Mouse (Mus musculus): ENCODE results near the gene Tspan33.
A peak's percentile ranks its signal among the peaks of the same experiment; 100 is the strongest.

The Tspan33 gene

DNA sequence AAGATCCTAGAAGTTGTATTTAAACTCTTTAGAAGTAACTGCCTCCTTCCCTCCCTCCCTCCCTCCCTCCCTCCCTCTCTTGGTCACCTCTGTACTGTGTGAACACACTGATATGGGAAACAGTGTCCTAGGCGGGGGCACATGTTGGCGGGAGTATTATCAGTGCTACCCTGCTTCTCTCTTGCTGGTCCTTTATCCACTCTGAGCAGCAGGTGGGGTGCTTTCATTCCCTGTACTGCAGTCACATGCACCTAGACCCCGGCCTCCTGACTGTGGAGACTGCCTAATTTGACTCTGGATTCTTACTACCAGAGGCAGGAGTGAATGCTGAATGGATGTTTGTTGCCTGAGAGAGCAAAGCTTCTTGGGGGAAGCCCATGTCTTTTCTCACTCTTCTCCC is 3.5 kb downstream of the Tspan33 start:
- DNase-seq (ENCODE audit: low read depth, low spot score) = no peak

DNA sequence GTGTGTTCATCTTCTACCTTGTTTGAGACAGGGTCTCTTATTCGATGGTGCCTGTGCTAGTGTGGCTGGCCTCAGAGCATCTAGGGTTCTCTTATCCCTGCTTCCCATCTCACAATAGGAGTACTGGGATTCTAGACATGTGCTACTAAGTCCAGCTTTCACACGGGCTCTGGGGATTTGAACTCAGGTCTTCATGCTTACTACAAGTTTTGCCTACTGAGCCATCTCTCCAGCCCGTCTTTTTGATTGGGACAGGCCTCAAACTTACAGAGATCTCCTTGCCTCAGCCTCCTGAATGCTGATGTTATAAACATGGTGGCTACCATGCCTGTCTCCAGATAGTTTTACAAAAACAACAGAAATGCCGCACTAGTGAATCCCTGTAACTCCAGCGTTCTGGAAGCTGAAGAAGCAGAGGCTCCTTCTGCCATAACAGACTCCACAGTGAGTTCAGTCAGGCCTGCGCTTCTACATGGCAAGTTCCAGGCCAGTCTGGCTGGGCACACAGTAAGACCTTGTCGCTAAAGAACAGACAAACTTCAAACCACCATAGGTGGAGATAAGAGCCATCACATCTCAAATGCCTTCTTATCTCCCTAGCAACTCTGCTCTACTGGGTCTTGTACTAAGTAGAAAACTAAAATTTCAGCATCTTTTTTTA is 5.2 kb downstream of the Tspan33 start:
- DNase-seq (ENCODE audit: low read depth, low spot score) = no peak

- no peak for DNase-seq (ENCODE audit: low read depth, low spot score)
These were observed 7.0 kb downstream of the Tspan33 start for GRCm38 (mm10) chr6:29701051-29701450.

DNA sequence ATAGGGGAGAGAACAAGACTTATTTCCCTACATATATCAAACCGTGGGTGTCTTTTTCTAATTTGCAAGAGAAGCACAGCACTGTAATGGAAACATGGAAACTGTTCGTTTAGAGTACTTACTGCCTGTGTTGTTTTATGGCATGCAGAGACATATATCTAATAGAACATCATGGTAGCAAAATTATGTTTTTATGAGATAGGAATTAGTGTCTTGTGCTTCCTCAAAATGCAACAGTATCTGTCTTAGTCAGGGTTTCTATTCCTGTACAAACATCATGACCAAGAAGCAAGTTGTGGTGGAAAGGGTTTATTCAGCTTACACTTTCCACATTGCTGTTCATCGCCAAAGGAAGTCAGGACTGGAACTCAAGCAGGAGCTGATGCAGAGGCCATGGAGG is 8.1 kb downstream of the Tspan33 start:
- DNase-seq (ENCODE audit: low read depth, low spot score) = no peak

DNA sequence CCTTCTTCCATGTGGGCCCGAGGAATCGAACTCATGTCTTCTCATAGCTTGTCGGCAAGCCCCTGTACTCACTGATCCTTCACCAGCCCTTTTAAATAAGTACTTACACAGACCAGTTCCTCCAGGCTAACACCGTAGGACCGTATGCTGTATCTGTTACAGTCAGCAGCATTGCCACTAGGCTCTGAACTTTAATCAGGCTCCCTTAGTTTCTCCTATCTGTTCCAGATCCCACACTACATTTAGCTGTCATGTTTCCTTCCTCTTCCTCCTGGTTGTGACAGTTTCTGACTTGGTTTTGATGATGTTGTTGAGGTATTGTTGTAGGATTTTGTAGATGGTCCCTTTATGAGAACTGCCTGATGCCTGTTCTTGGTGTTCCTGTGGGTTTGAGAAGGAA is 10.1 kb downstream of the Tspan33 start:
- DNase-seq (ENCODE audit: low read depth, low spot score) = no peak

GRCm38 (mm10) chr6:29707902-29708301 is 13.9 kb downstream of the Tspan33 start:
- peak; percentile 55 for DNase-seq (ENCODE audit: low read depth, low spot score)

- no peak for DNase-seq (ENCODE audit: low read depth, low spot score)
These were observed 17.3 kb downstream of the Tspan33 start for GRCm38 (mm10) chr6:29711318-29711717.

GRCm38 (mm10) chr6:29712011-29712584 is 18.1 kb downstream of the Tspan33 start:
- DNase-seq (ENCODE audit: low read depth, low spot score) = peak; percentile 72

- DNase-seq (ENCODE audit: low read depth, low spot score) = no peak
These were observed 22.8 kb downstream of the Tspan33 start for GRCm38 (mm10) chr6:29716624-29717365.

- DNase-seq (ENCODE audit: low read depth, low spot score) = no peak
These were observed 23.5 kb downstream of the Tspan33 start for GRCm38 (mm10) chr6:29717541-29717940.

- no peak for DNase-seq (ENCODE audit: low read depth, low spot score)
These were observed 24.0 kb downstream of the Tspan33 start for GRCm38 (mm10) chr6:29717952-29718521.

- DNase-seq (ENCODE audit: low read depth, low spot score) = peak; percentile 57
These were observed 24.9 kb downstream of the Tspan33 start for GRCm38 (mm10) chr6:29718894-29719329.

- no peak for DNase-seq (ENCODE audit: low read depth, low spot score)
These were observed 27.9 kb downstream of the Tspan33 start for GRCm38 (mm10) chr6:29721890-29722289.

GRCm38 (mm10) chr6:29726576-29727200 is 32.7 kb downstream of the Tspan33 start:
- no peak for DNase-seq (ENCODE audit: low read depth, low spot score)

GRCm38 (mm10) chr6:29728035-29728434 is 34.0 kb downstream of the Tspan33 start:
- no peak for DNase-seq (ENCODE audit: low read depth, low spot score)

- DNase-seq (ENCODE audit: low read depth, low spot score) = no peak
These were observed 35.5 kb downstream of the Tspan33 start for GRCm38 (mm10) chr6:29729491-29729890.

- DNase-seq (ENCODE audit: low read depth, low spot score) = peak; percentile 94
These were observed 41.3 kb downstream of the Tspan33 start, which contains the start of gene Smo for GRCm38 (mm10) chr6:29735336-29735688. Gene Smo, plus strand, starts transcription at chr6:29735503.

DNA sequence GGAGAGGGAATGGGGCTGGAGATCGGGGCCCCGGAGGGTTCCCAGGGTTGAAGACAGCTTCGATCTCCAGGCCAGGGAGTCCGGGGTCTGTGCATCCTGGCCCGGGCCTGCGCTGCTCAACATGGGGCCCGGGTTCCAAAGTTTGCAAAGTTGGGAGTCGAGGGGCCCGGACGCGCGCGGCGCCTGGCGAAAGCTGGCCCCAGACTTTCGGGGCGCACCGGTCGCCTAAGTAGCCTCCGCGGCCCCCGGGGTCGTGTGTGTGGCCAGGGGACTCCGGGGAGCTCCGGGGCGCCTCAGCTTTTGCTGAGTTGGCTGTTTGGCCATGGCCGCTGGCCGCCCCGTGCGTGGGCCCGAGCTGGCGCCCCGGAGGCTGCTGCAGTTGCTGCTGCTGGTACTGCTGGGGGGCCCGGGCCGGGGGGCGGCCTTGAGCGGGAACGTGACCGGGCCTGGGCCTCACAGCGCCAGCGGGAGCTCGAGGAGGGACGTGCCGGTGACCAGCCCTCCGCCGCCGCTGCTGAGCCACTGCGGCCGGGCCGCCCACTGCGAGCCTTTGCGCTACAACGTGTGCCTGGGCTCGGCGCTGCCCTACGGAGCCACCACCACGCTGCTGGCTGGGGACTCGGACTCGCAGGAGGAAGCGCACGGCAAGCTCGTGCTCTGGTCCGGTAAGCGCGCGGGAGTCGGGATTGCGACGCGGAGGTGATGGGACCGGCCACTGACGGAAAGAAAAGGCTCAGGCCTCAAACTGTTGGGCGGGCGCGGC is 41.8 kb downstream of the Tspan33 start:
- peak; percentile 71 for DNase-seq (ENCODE audit: low read depth, low spot score)

GRCm38 (mm10) chr6:29736610-29737458 is 42.8 kb downstream of the Tspan33 start:
- DNase-seq (ENCODE audit: low read depth, low spot score) = no peak

DNA sequence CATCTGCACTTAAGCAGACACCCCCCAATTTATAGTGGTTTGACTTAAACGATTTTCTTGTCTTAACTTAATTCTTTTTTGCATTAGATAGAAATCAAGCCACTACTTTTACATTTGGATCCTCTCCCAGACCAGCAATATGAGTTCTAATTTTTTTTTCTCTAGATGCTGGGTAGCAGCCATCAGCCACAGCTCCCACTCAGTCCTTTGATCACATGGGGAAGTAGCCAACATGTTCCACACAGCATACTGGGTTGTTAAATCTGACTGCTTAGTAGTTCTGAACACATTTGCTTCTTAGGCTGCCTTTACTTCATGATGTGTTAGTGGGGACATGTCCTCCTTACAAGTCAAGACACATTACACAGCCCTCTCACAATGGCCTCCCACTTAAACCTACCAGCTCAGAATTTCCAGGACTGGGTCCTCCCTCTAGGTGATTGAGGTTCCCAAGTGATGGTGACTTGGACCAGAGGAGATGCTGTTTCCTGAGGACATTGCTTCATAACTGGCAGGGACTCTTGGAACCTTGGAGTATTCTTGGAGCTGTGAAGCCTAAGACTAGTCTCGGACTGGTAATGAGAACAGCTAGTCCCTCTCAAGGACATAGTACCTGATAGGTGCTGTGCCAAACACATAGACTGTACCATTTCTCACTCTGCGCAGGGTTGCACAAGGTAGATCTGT is 57.6 kb downstream of the Tspan33 start:
- DNase-seq (ENCODE audit: low read depth, low spot score) = no peak
